Mouse (Mus musculus) midbrain, postnatal 0 days (tissue): Measurements from ENCODE around the gene Rtf2. TPM values are rescaled to one million over a fixed set of nuclear protein-coding genes. Genes with fewer than 3 reads are reported as not detected.

Experiments used
- ATAC-seq: fragments of 200-750 bp; cut with Nextera tagmentation; 2 replicates; pipeline ENCODE4 v1.8.0; 2017; ENCODE audit warnings: moderate number of reproducible peaks, mild to moderate bottlenecking, moderate TSS enrichment, moderate library complexity; ENCODE audit not compliant: low FRiP score
- DNase-seq: peaks from one replicate; pipeline ENCODE4 v3.0.0-alpha.2; 2015; ENCODE audit warnings: low spot score
- H3K27ac ChIP-seq: fragments of 300-500 bp; sonication (generic); 2 replicates; pipeline ENCODE4 v1.5.1; 2014; ENCODE audit warnings: low read depth, mild to moderate bottlenecking, low read length, mixed read lengths
- H3K27me3 ChIP-seq: fragments of 300-500 bp; sonication (generic); 2 replicates; pipeline ENCODE4 v1.6.1; 2014; ENCODE audit warnings: low read length, control low read depth, mixed read lengths; ENCODE audit not compliant: insufficient read depth
- H3K36me3 ChIP-seq: fragments of 300-500 bp; sonication (generic); 2 replicates; pipeline ENCODE4 v1.6.1; 2014; ENCODE audit warnings: low read length, control low read depth, mixed read lengths; ENCODE audit not compliant: insufficient read depth
- H3K4me1 ChIP-seq: fragments of 300-500 bp; sonication (generic); 2 replicates; pipeline ENCODE4 v1.6.1; 2014; ENCODE audit warnings: mild to moderate bottlenecking, control low read depth, antibody characterized with exemption, low read length, mixed read lengths; ENCODE audit not compliant: insufficient read depth
- H3K4me2 ChIP-seq: fragments of 300-500 bp; sonication (generic); 2 replicates; pipeline ENCODE4 v1.6.1; 2014; ENCODE audit warnings: low read depth, mild to moderate bottlenecking, low read length, mixed read lengths; ENCODE audit not compliant: poor library complexity, severe bottlenecking
- H3K4me3 ChIP-seq: fragments of 300-500 bp; sonication (generic); 2 replicates; pipeline ENCODE4 v1.5.1; 2014; ENCODE audit warnings: low read depth, mild to moderate bottlenecking, low read length, moderate library complexity
- H3K9ac ChIP-seq: fragments of 300-500 bp; sonication (generic); replicated peaks from 2 replicates; pipeline ENCODE4 v1.6.1; 2014; ENCODE audit warnings: mild to moderate bottlenecking, low read length, moderate library complexity, mixed read lengths; ENCODE audit not compliant: poor library complexity, severe bottlenecking
- H3K9me3 ChIP-seq: fragments of 300-500 bp; sonication (generic); 2 replicates; pipeline ENCODE4 v1.6.1; 2016; ENCODE audit warnings: low read length, control low read depth
- CTCF ChIP-seq: IDR thresholded peaks from 2 replicates; pipeline ENCODE4 v1.5.1; 2016; ENCODE audit warnings: antibody characterized with exemption, mild to moderate bottlenecking
- WGBS: fragments of 180-500 bp; shearing (Covaris S2); extraction: QIAGEN DNeasy Blood & Tissue Kit; methylation state at CpG from one replicate; pipeline ENCODE4 v1.1.7; 2014; 5-methylcytosine and 5-hydroxymethylcytosine counted together
- polyA plus RNA-seq: library from polyadenylated mRNA; unstranded; fragments of >200 nt; fragmentation: Nextera tagmentation; extraction: Ambion mirVana; gene quantifications from 2 replicates; pipeline ENCODE4 v1.2.1, GENCODE M21; 2015
- total RNA-seq: library from RNA; depleted of rRNA; stranded (reverse); fragments of >200 nt; gene quantifications from 2 replicates; pipeline ENCODE4 v1.2.3, GENCODE M21; 2014; rRNA removed

The Rtf2 gene
- total RNA-seq (62.0 and 67.0 TPM in 2 replicates), polyA plus RNA-seq (85.0 and 89.2 TPM in 2 replicates)

DNA sequence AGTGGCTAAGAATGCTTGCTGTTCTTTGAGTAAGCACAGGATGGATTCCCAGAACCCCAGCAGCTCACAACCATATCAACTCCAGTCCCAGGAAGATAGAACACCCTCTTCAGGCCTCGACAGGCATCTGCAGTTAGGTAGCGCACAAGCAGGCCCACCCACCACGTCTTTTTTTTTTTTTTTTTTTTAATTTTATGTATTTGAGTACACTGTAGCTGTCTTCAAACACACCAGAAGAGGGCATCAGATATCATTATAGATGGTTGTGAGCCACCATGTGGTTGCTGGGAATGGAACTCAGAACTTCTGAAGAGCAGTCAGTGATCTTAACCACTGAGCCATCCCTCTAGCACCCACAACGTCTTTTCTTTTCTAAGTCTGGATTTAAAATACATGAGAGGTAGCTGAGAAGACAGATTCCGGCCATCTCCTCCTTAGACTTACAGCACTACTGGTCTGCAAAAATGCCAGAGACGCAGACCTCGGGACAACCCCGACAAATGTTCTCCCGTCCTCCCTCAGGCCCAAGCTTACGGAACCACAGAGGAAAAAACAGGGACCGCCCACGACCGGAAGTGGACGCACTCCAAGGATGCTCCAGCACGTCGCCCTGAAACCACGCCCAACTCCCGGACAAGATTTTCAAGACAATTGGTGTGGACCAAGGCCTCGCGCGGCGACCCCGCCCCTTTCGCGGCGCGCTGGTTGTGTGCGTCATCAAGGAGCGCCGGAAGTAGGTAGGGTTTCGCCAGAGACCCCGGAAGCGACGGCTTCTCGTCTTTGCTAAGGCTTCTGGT, at the start of gene Rtf2:
TSS of gene Rtf2 (plus strand) at position 714 of the 797 bp plus-strand sequence.
- H3K4me2 ChIP-seq = peak within 1 kb of the TSS; percentile 92
- WGBS = 2% methylated on average over 35 of the region's 35 CpGs
- H3K9me3 ChIP-seq = no peaks in the 10 kb centered on the region
- peak within 1 kb of the TSS; percentile 74 for H3K4me3 ChIP-seq
- DNase-seq = peak; percentile 98
- peak; percentile 97 for ATAC-seq
- TF ChIP-seq CTCF = peak; percentile 46
- peaks cover 5% of the 10 kb centered on the region; the same call in 1 of the 2 replicates for H3K36me3 ChIP-seq
- peaks cover 11% of the 10 kb centered on the region; the same call in 1 of the 2 replicates for H3K4me1 ChIP-seq
- peak within 1 kb of the TSS; percentile 79 for H3K9ac ChIP-seq
- peak within 1 kb of the TSS; percentile 57 for H3K27ac ChIP-seq
- H3K27me3 ChIP-seq = no peaks in the 10 kb centered on the region

- Histone ChIP-seq H3K4me2 (no peak overlapping the region), H3K4me3 (no peak overlapping the region), H3K4me1 (no peaks in the 10 kb centered on the region), H3K36me3 (no peaks in the 10 kb centered on the region), H3K9ac (no peak overlapping the region), H3K27ac (no peak overlapping the region), H3K27me3 (no peaks in the 10 kb centered on the region), H3K9me3 (no peaks in the 10 kb centered on the region)
- no peak for DNase-seq
- WGBS = 75% methylated on average over 10 of the region's 10 CpGs
- TF ChIP-seq CTCF = no peak
- ATAC-seq = no peak
Measured at GRCm38 (mm10) chr2:172392041-172392521, 48.3 kb upstream of the Rtf2 start.

DNA sequence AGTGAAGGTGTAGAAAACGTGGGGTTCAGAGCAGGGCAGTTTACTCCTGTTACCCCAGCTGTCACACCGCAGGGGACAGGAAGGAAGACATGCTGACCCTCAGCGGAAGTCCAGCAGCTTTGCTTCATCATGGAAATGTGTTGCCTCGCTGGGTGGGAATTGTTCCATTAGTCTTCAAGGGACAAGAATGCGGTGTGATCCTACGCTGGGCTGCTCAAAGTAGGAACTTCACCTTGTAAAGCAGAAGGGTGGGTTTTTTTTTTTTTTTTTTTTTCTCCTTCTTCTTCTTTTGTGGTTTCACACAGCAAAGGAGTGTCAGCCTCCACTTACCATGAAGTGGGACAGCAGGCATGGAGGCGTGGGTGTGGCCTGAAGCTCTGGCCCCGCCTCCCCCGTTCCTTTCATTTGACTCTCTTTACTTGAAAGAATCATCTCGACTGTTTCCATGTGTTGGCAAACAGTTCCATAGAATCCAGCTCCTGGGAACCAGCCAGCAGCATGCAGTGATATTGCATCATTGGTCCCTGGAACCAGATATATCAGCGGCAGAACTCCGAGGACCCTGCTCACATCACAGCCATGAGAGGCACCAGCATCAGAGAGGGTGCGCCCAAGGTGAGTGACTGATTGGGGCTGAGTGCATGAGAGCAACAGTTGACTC, 46.8 kb upstream of the Rtf2 start, which contains the start of gene Cass4:
TSS of gene Cass4 (plus strand) at position 404 of the 661 bp plus-strand sequence.
- Histone ChIP-seq H3K4me3 (no peak within 1 kb of the TSS), H3K4me2 (no peak within 1 kb of the TSS), H3K36me3 (no peaks in the 10 kb centered on the region), H3K4me1 (no peaks in the 10 kb centered on the region), H3K27me3 (no peaks in the 10 kb centered on the region), H3K9ac (no peak within 1 kb of the TSS), H3K27ac (no peak within 1 kb of the TSS), H3K9me3 (no peaks in the 10 kb centered on the region)
- 45% methylated on average over 13 of the region's 13 CpGs for WGBS
- DNase-seq (no peak), ATAC-seq (no peak)
- TF ChIP-seq CTCF = no peak

GRCm38 (mm10) chr2:172394052-172394392, 46.3 kb upstream of the Rtf2 start:
- Histone ChIP-seq H3K9ac (no peak overlapping the region), H3K4me2 (no peak overlapping the region), H3K27ac (no peak overlapping the region), H3K36me3 (no peaks in the 10 kb centered on the region), H3K27me3 (no peaks in the 10 kb centered on the region), H3K4me3 (no peak overlapping the region), H3K4me1 (no peaks in the 10 kb centered on the region), H3K9me3 (no peaks in the 10 kb centered on the region)
- ATAC-seq (no peak), DNase-seq (no peak)
- no peak for TF ChIP-seq CTCF
- WGBS = 71% methylated on average over 2 of the region's 2 CpGs

DNA sequence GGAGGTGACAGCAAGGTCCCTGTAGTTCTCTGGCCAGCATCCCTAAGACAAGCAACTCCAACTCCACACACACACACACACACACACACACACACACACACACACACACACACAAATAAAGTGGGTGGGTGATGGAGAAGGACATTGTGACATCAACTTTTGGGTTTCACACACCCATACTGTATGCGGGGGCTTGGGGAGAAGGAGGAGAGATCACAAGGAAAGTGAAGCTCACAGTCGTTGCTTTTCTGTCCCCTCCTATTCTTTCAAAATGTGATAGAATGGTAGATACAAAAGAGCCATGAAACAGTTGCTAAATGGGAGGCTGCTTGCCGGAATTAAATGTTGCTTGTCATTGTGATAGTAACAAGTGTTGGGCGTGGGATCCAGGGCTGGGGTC, 45.7 kb upstream of the Rtf2 start:
- Histone ChIP-seq H3K27me3 (no peaks in the 10 kb centered on the region), H3K9ac (no peak overlapping the region), H3K4me2 (no peak overlapping the region), H3K9me3 (no peaks in the 10 kb centered on the region), H3K4me3 (no peak overlapping the region), H3K4me1 (no peaks in the 10 kb centered on the region), H3K36me3 (no peaks in the 10 kb centered on the region), H3K27ac (no peak overlapping the region)
- TF ChIP-seq CTCF = no peak
- WGBS = 72% methylated on average over 4 of the region's 4 CpGs
- DNase-seq = no peak
- ATAC-seq = no peak

GRCm38 (mm10) chr2:172395961-172396360, 44.4 kb upstream of the Rtf2 start:
- no peak overlapping the region for H3K4me3 ChIP-seq
- ATAC-seq = no peak
- WGBS = 44% methylated on average over 9 of the region's 9 CpGs
- H3K4me2 ChIP-seq = no peak overlapping the region
- H3K27ac ChIP-seq = no peak overlapping the region
- H3K4me1 ChIP-seq = no peaks in the 10 kb centered on the region
- no peaks in the 10 kb centered on the region for H3K36me3 ChIP-seq
- no peak overlapping the region for H3K9ac ChIP-seq
- no peaks in the 10 kb centered on the region for H3K9me3 ChIP-seq
- no peak for TF ChIP-seq CTCF
- DNase-seq = no peak
- H3K27me3 ChIP-seq = no peaks in the 10 kb centered on the region
